Mouse (Mus musculus): Measurements from ENCODE around the gene Top3a. TPM values are rescaled to one million over a fixed set of nuclear protein-coding genes. Genes with fewer than 3 reads are reported as not detected.

Gene Top3a
- polyA plus RNA-seq, 1 experiment from 2014 or later = 13.5 TPM

GRCm38 (mm10) chr11:60712639-60713255, 64.4 kb downstream of the Top3a start:
- no peak for DNase-seq (ENCODE audit: low spot score)

- DNase-seq (ENCODE audit: low spot score) = no peak
These were observed 65.1 kb downstream of the Top3a start for GRCm38 (mm10) chr11:60712040-60712439.

- no peak for DNase-seq (ENCODE audit: low spot score)
These were observed 65.9 kb downstream of the Top3a start for GRCm38 (mm10) chr11:60711218-60711617.

GRCm38 (mm10) chr11:60709481-60710465, 67.4 kb downstream of the Top3a start:
- no peak for DNase-seq (ENCODE audit: low spot score)

- no peak for DNase-seq (ENCODE audit: low spot score)
These were observed 68.5 kb downstream of the Top3a start for GRCm38 (mm10) chr11:60708631-60709030.

- DNase-seq (ENCODE audit: low spot score) = no peak
These were observed 69.5 kb downstream of the Top3a start for GRCm38 (mm10) chr11:60707672-60708071.

GRCm38 (mm10) chr11:60706696-60707480, 70.3 kb downstream of the Top3a start:
- DNase-seq (ENCODE audit: low spot score) = no peak

- DNase-seq (ENCODE audit: low spot score) = no peak
These were observed 71.1 kb downstream of the Top3a start for GRCm38 (mm10) chr11:60706076-60706475.

- no peak for DNase-seq (ENCODE audit: low spot score)
These were observed 71.9 kb downstream of the Top3a start for GRCm38 (mm10) chr11:60705255-60705654.

GRCm38 (mm10) chr11:60704023-60704880, 72.9 kb downstream of the Top3a start:
- no peak for DNase-seq (ENCODE audit: low spot score)

GRCm38 (mm10) chr11:60703131-60703530, 74.0 kb downstream of the Top3a start:
- peak; percentile 62 for DNase-seq (ENCODE audit: low spot score)

GRCm38 (mm10) chr11:60701611-60702010, 75.6 kb downstream of the Top3a start:
- DNase-seq (ENCODE audit: low spot score) = no peak

- DNase-seq (ENCODE audit: low spot score) = no peak
These were observed 76.6 kb downstream of the Top3a start for GRCm38 (mm10) chr11:60700320-60701185.

GRCm38 (mm10) chr11:60699524-60700075, 77.6 kb downstream of the Top3a start, which contains the start of gene Llgl1:
TSS of gene Llgl1 (plus strand) at chr11:60699723.
- DNase-seq (ENCODE audit: low spot score) = peak; percentile 94

GRCm38 (mm10) chr11:60698806-60699523, 78.2 kb downstream of the Top3a start:
- DNase-seq (ENCODE audit: low spot score) = no peak

GRCm38 (mm10) chr11:60697561-60697960, 79.6 kb downstream of the Top3a start:
- peak; percentile 63 for DNase-seq (ENCODE audit: low spot score)

- no peak for DNase-seq (ENCODE audit: low spot score)
These were observed 81.0 kb downstream of the Top3a start for GRCm38 (mm10) chr11:60696165-60696564.

Measured in thymus, postnatal 0 days (tissue).